Mouse (Mus musculus): ENCODE data around the gene Atg10. TPM values are rescaled to one million over a fixed set of nuclear protein-coding genes. Genes with fewer than 3 reads are reported as not detected.
A peak's percentile ranks its signal among the peaks of the same experiment; 100 is the strongest.

Atg10 gene
- total and polyA plus RNA-seq, 3 experiments, result 2.0 to 4.3 TPM; not detected in 1

DNA sequence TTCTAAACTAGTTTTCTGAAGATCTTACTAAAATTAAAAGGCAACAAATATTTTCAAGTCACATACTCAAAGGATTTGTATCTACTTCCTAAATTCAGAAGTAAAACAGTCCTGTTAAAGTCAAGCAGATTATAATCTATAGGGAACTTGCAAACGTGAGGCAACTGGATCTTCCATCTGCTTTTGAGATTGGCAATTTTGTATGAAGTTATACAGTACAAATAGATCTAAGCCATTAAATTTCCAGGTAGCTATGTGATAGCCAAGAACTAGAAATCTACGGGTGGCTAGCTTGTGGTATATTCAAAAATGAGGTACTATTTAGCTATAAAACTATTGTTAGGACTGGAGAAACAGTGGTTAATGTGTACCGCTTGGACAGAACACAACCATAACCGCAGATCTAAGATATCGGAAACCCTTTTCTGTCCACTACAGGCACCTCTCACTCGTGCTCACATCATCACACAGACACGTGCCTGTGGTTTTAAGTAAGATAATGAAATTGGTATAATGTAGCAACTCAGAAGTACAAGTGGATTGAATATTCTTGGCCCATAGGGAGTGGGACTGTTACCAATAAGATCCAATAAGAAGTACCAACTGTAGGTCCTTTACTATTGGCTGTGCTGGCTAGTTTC is 297.5 kb downstream of the Atg10 start:
- Histone ChIP-seq H3K27me3 (ENCODE audit: control insufficient read depth in 1 of 2, insufficient read depth in 2 of 2, low read length in 2 of 2) (no peaks in the 10 kb centered on the region), H3K9ac (ENCODE audit: control insufficient read depth, low read depth, low read length, poor library complexity, severe bottlenecking) (no peak overlapping the region), H3K79me2 (ENCODE audit: control insufficient read depth, insufficient read depth, low read length, poor library complexity) (peaks cover 7% of the 10 kb centered on the region), H3K27ac (ENCODE audit: control insufficient read depth, low read depth, low read length) (no peak overlapping the region), H3K9me3 (replicated peaks; ENCODE audit: insufficient read depth, low read length) (no peaks in the 10 kb centered on the region), H3K36me3 (ENCODE audit: control insufficient read depth in 1 of 2, insufficient read depth in 2 of 2, low read length in 2 of 2) (peaks cover 2 to 14% of the 10 kb centered on the region in 2 experiments; a peak in 3 of 4 replicates), H3K4me3 (ENCODE audit: control insufficient read depth in 1 of 2, insufficient read depth in 1 of 2, low read depth in 2 of 2, low read length in 2 of 2) (no peak overlapping the region), H3K4me1 (ENCODE audit: control insufficient read depth in 1 of 2, insufficient read depth in 2 of 2, low read length in 2 of 2) (peaks cover 0 to 4% of the 10 kb centered on the region in 2 experiments; a peak in 1 of 4 replicates)
- TF ChIP-seq TCF12 (IDR thresholded peaks at IDR 0.05; ENCODE audit: low read depth, low read length), result no peak
- 0 out of 2 replicates have a peak, but pooled peaks have one; percentile 18 for TF ChIP-seq BHLHE40 (IDR thresholded peaks at IDR 0.05; ENCODE audit: borderline replicate concordance, low read depth, low read length)
- peak; percentile 54 for DNase-seq (ENCODE audit: low read depth, low spot score)

DNA sequence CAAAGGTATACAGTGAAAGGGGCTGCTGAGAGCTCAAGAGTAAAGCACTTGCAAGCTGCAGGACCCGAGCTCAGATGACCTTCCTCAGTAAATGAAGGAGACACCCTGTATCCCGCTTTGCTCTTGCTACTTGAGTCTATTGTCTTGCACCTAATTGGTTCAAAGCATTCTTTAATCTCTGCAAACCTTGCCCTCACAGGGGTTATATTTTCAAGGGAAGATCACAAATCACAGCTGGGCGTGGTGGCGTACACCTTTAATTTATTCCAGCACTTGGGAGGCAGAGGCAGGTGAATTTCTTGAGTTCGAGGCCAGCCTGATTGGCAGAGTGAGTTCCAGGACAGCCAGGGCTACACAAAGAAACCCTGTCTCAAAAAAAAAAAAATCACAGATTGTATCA is 298.6 kb downstream of the Atg10 start:
- Histone ChIP-seq H3K4me1 (ENCODE audit: control insufficient read depth in 1 of 2, insufficient read depth in 2 of 2, low read length in 2 of 2) (peaks cover 0 to 4% of the 10 kb centered on the region in 2 experiments; a peak in 1 of 4 replicates), H3K79me2 (ENCODE audit: control insufficient read depth, insufficient read depth, low read length, poor library complexity) (peaks cover 7% of the 10 kb centered on the region), H3K27me3 (ENCODE audit: control insufficient read depth in 1 of 2, insufficient read depth in 2 of 2, low read length in 2 of 2) (no peaks in the 10 kb centered on the region), H3K9me3 (replicated peaks; ENCODE audit: insufficient read depth, low read length) (no peaks in the 10 kb centered on the region), H3K9ac (ENCODE audit: control insufficient read depth, low read depth, low read length, poor library complexity, severe bottlenecking) (no peak overlapping the region), H3K27ac (ENCODE audit: control insufficient read depth, low read depth, low read length) (peak overlapping the region; percentile 45; the same call in 1 of the 2 replicates), H3K36me3 (ENCODE audit: control insufficient read depth in 1 of 2, insufficient read depth in 2 of 2, low read length in 2 of 2) (peaks cover 2 to 14% of the 10 kb centered on the region in 2 experiments; a peak in 3 of 4 replicates), H3K4me3 (ENCODE audit: control insufficient read depth in 1 of 2, insufficient read depth in 1 of 2, low read depth in 2 of 2, low read length in 2 of 2) (no peak overlapping the region)
- DNase-seq (ENCODE audit: low read depth, low spot score), result peak; percentile 29
- TF ChIP-seq RAD21 (IDR thresholded peaks at IDR 0.05; ENCODE audit: low read depth, low read length) (no peak), SIN3A (IDR thresholded peaks at IDR 0.05; ENCODE audit: low read length) (no peak), MEF2A (IDR thresholded peaks at IDR 0.05; ENCODE audit: extremely low read depth, insufficient replicate concordance, low read depth, low read length, poor library complexity, severe bottlenecking) (no peak), ZC3H11A (IDR thresholded peaks at IDR 0.05; ENCODE audit: low read depth, low read length) (no peak), ZNF384 (IDR thresholded peaks at IDR 0.05; ENCODE audit: low read depth, low read length) (no peak), POLR2A (IDR thresholded peaks at IDR 0.05; ENCODE audit: control insufficient read depth in 1 of 2, insufficient read depth in 1 of 2, low read depth in 1 of 2, low read length in 2 of 2, poor library complexity in 1 of 2) (peak in 1 of 2 experiments; percentile 48; a peak in 1 of 4 replicates)

DNA sequence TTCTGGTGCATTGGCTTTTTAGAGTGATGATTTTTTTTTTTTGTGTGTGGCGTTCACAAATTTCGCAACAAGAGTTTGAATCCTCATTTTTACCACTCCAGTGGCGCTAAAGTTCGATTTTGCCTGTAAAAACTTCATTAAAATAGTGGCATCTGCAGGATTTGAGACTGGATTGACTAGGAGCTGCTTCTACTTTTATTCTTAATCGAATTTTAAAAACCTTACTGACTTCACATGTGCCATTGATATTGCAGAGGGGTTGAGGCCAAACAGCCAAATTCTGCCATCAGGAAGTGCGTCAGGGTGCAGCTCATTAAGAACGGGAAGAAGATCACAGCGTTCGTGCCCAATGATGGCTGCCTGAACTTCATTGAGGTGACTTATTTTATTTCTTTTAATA is 299.7 kb downstream of the Atg10 start:
- Histone ChIP-seq H3K9me3 (replicated peaks; ENCODE audit: insufficient read depth, low read length) (no peaks in the 10 kb centered on the region), H3K27me3 (ENCODE audit: control insufficient read depth in 1 of 2, insufficient read depth in 2 of 2, low read length in 2 of 2) (no peaks in the 10 kb centered on the region), H3K27ac (ENCODE audit: control insufficient read depth, low read depth, low read length) (peak overlapping the region; percentile 87), H3K4me1 (ENCODE audit: control insufficient read depth in 1 of 2, insufficient read depth in 2 of 2, low read length in 2 of 2) (peaks cover 0 to 4% of the 10 kb centered on the region in 2 experiments; a peak in 1 of 4 replicates), H3K4me3 (ENCODE audit: control insufficient read depth in 1 of 2, insufficient read depth in 1 of 2, low read depth in 2 of 2, low read length in 2 of 2) (peak overlapping the region; percentile 91 to 92), H3K9ac (ENCODE audit: control insufficient read depth, low read depth, low read length, poor library complexity, severe bottlenecking) (peak overlapping the region; percentile 99), H3K79me2 (ENCODE audit: control insufficient read depth, insufficient read depth, low read length, poor library complexity) (peaks cover 7% of the 10 kb centered on the region), H3K36me3 (ENCODE audit: control insufficient read depth in 1 of 2, insufficient read depth in 2 of 2, low read length in 2 of 2) (peaks cover 2 to 18% of the 10 kb centered on the region in 2 experiments; a peak in 3 of 4 replicates)
- peak; percentile 60 for DNase-seq (ENCODE audit: low read depth, low spot score)
- TF ChIP-seq GABPA (IDR thresholded peaks at IDR 0.05; ENCODE audit: low read depth, low read length) (no peak), RCOR1 (IDR thresholded peaks at IDR 0.05; ENCODE audit: low read depth, low read length) (no peak), RAD21 (IDR thresholded peaks at IDR 0.05; ENCODE audit: low read depth, low read length) (no peak), E2F4 (IDR thresholded peaks at IDR 0.05; ENCODE audit: borderline replicate concordance, low read depth, low read length) (no peak), MAX (IDR thresholded peaks at IDR 0.05; ENCODE audit: low read length) (no peak), HCFC1 (IDR thresholded peaks at IDR 0.05; ENCODE audit: low read depth, low read length) (no peak), UBTF (IDR thresholded peaks at IDR 0.05; ENCODE audit: borderline replicate concordance, insufficient read depth, low read depth, low read length) (no peak), KAT2A (conservative IDR thresholded peaks at IDR 0.05; ENCODE audit: low read depth, low read length) (no peak), NELFE (IDR thresholded peaks at IDR 0.05; ENCODE audit: low read depth, low read length) (0 out of 2 replicates have a peak, but pooled peaks have one; percentile 11), USF2 (IDR thresholded peaks at IDR 0.05; ENCODE audit: borderline replicate concordance in 1 of 2, insufficient read depth in 1 of 2, low read depth in 1 of 2, low read length in 2 of 2) (no peak), MYC (IDR thresholded peaks at IDR 0.05; ENCODE audit: low read depth, low read length) (peak; percentile 64), USF1 (IDR thresholded peaks at IDR 0.05; ENCODE audit: low read depth, low read length) (no peak), ZNF384 (IDR thresholded peaks at IDR 0.05; ENCODE audit: low read depth, low read length) (no peak), CHD1 (IDR thresholded peaks at IDR 0.05; ENCODE audit: low read depth, low read length) (no peak), JUND (IDR thresholded peaks at IDR 0.05; ENCODE audit: low read depth, low read length) (no peak), CHD2 (IDR thresholded peaks at IDR 0.05; ENCODE audit: low read length) (no peak), NRF1 (IDR thresholded peaks at IDR 0.05; ENCODE audit: insufficient read depth, low read depth, low read length, poor library complexity, severe bottlenecking) (no peak)

Data from MEL (cell line).